Comparison of ENCODE assay signal across 8 mouse cellular contexts in genomic region chr2:179979836-179980235, GRCm38 (mm10). TPM values are rescaled to one million over a fixed set of nuclear protein-coding genes. Genes with fewer than 3 reads are reported as not detected.
DNase-seq lines count a peak whose midpoint lies in the region; TF ChIP-seq lines count a peak whose summit lies in the region.

No protein-coding gene starts in this region.

- TF ChIP-seq POLR2A in myocyte (IDR thresholded peaks at IDR 0.05; ENCODE audit: insufficient read length, low read depth) = peak; percentile 58

- H3ac ChIP-seq in myocyte (ENCODE audit: control insufficient read depth, insufficient read length) = no peak overlapping the region

- H3K4me2 ChIP-seq in myocyte (ENCODE audit: low read depth) = peak overlapping the region; percentile 72

- H3K79me2 ChIP-seq in myocyte (ENCODE audit: control insufficient read depth, insufficient read depth) = peaks cover 3% of the 10 kb centered on the region

- no peaks in the 10 kb centered on the region for H3K27me3 ChIP-seq in myocyte (ENCODE audit: control insufficient read depth, insufficient read depth, insufficient read length)

- DNase-seq in gastrocnemius, adult 18-20 months (ENCODE audit: low spot score) = peak; percentile 85
- DNase-seq in gastrocnemius, postnatal 10 days = no peak
- DNase-seq in right cerebral cortex, adult 18-20 months = peak; percentile 79
- no peak for DNase-seq in right cerebral cortex, postnatal 14 days
- DNase-seq in gastrocnemius, adult 8-10 months (ENCODE audit: low spot score in 2 of 2) = peak; percentile 62 to 68
- DNase-seq in retina, postnatal 1 day = no peak
- DNase-seq in lung, postnatal 14 days = no peak

- no peak overlapping the region for H3K4me3 ChIP-seq in myocyte

- H3K36me3 ChIP-seq in myocyte (ENCODE audit: control insufficient read depth, insufficient read depth) = no peaks in the 10 kb centered on the region

TF ChIP-seq in myocyte, 11 proteins besides CTCF, POLR2A, EP300 and RAD21:
- no peak for TF ChIP-seq E2F4 (IDR thresholded peaks at IDR 0.05; ENCODE audit: insufficient read depth)
- peak; percentile 51 to 93 (median 92) for TF ChIP-seq MYOD1 (IDR thresholded peaks at IDR 0.05; ENCODE audit: control insufficient read depth in 1 of 3, insufficient read length in 2 of 3, low read depth in 2 of 3)
- no peak for TF ChIP-seq SRF (IDR thresholded peaks at IDR 0.05; ENCODE audit: control insufficient read depth, insufficient read length, low read depth)
- peak; percentile 28 to 81 (median 52) for TF ChIP-seq MYOG (IDR thresholded peaks at IDR 0.05; ENCODE audit: control insufficient read depth in 1 of 3, insufficient read depth in 1 of 3, insufficient read length in 2 of 3, low read depth in 2 of 3)
- peak; percentile 2 for TF ChIP-seq TCF12 (IDR thresholded peaks at IDR 0.05; ENCODE audit: insufficient read depth, poor library complexity, severe bottlenecking)
- TF ChIP-seq CEBPB (IDR thresholded peaks at IDR 0.05; ENCODE audit: insufficient read depth, poor library complexity, severe bottlenecking) = peak; percentile 78
- no peak for TF ChIP-seq TCF3 (IDR thresholded peaks at IDR 0.05; ENCODE audit: insufficient read length, low read depth)
- no peak for TF ChIP-seq USF1 (IDR thresholded peaks at IDR 0.05; ENCODE audit: low read depth)
- peak; percentile 68 for TF ChIP-seq POLR2AphosphoS2 (IDR thresholded peaks at IDR 0.05; ENCODE audit: insufficient read length, low read depth)

RNA-seq across cellular contexts. Expression of gene Taf4, which starts 3.4 kb away (rescaled TPM):
- 1 to 10 TPM; 7.7 to 8.3 TPM for total RNA-seq in gastrocnemius, adult 18-20 months (2021)
- total RNA-seq in gastrocnemius, postnatal 10 days (2021) = 10 to 100 TPM in 1 of 2 experiments, 1 to 10 TPM in 1; 9.9 to 13.3 TPM
- 1 to 10 TPM; 7.2 to 9.6 (median 8.8) TPM for total RNA-seq in gastrocnemius, adult 8-10 months (2022)
- 6.3 TPM for polyA plus RNA-seq in myocyte (2012; fragmentation: generic; extraction: Trizol)

RNA-seq across cellular contexts. Expression of gene Lsm14b, which starts 45.0 kb away (rescaled TPM):
- total RNA-seq in gastrocnemius, adult 18-20 months (2021) = 10 to 100 TPM; 44.0 to 47.6 TPM
- 10 to 100 TPM; 44.1 to 46.2 TPM for total RNA-seq in gastrocnemius, postnatal 10 days (2021)
- total RNA-seq in gastrocnemius, adult 8-10 months (2022) = 10 to 100 TPM; 48.2 to 51.7 (median 50.2) TPM
- polyA plus RNA-seq in myocyte (2012; fragmentation: generic; extraction: Trizol) = 48.8 TPM

Comparison
In these comparisons a context has a peak if more than half of its experiments do, and no peak if none do; other contexts are left out.
1. DNase-seq: peak in gastrocnemius, adult 18-20 months (single experiment), right cerebral cortex, adult 18-20 months (single experiment) and gastrocnemius, adult 8-10 months (2 of 2); none in gastrocnemius, postnatal 10 days (single experiment), right cerebral cortex, postnatal 14 days (single experiment), retina, postnatal 1 day (single experiment) and lung, postnatal 14 days (single experiment).